Mouse (Mus musculus) C2C12 (cell line): Measurements from ENCODE around the gene Aurkc. TPM values are rescaled to one million over a fixed set of nuclear protein-coding genes. Genes with fewer than 3 reads are reported as not detected.
"Not testable (repeated sequence)": the region's sequence is repeated elsewhere in the genome, so short reads cannot be mapped to it uniquely, and the experiment has no call there.

Experiments used
- H3K27me3 ChIP-seq: one replicate; pipeline ENCODE4 v1.6.1; 2011; ENCODE audit not compliant: control insufficient read depth, insufficient read depth, insufficient read length
- H3K36me3 ChIP-seq: one replicate; pipeline ENCODE4 v1.6.1; 2011; ENCODE audit not compliant: control insufficient read depth, insufficient read depth
- H3K4me3 ChIP-seq: one replicate; pipeline ENCODE4 v1.5.1; 2011; ENCODE audit warnings: mild to moderate bottlenecking, control low read depth; ENCODE audit not compliant: poor library complexity, insufficient read depth, severe bottlenecking
- H3K79me2 ChIP-seq: one replicate; pipeline ENCODE4 v1.6.1; 2011; ENCODE audit not compliant: control insufficient read depth, insufficient read depth
- H3K79me3 ChIP-seq: one replicate; pipeline ENCODE4 v1.6.1; 2011; ENCODE audit warnings: low read depth, control low read depth
- H3ac ChIP-seq: one replicate; pipeline ENCODE3; 2011; ENCODE audit warnings: low read depth; ENCODE audit not compliant: control insufficient read depth, insufficient read length
- CEBPB ChIP-seq: IDR thresholded peaks from one replicate; pipeline ENCODE4 v1.6.1; 2011; ENCODE audit warnings: low read depth, mild to moderate bottlenecking, control low read depth, moderate library complexity
- CTCF ChIP-seq: IDR thresholded peaks from one replicate; pipeline ENCODE4 v1.5.1; 2011; ENCODE audit not compliant: control insufficient read depth, insufficient read depth, insufficient read length
- FOSL1 ChIP-seq: IDR thresholded peaks from one replicate; pipeline ENCODE4 v1.8.0; 2011; ENCODE audit warnings: mild to moderate bottlenecking, low read length; ENCODE audit not compliant: poor library complexity, insufficient read depth, severe bottlenecking
- MAX ChIP-seq: IDR thresholded peaks from one replicate; pipeline ENCODE4 v1.6.1; 2011; ENCODE audit warnings: mild to moderate bottlenecking, control low read depth
- MYOD1 ChIP-seq: IDR thresholded peaks from one replicate; pipeline ENCODE4 v1.6.1; 2011; ENCODE audit warnings: low read depth; ENCODE audit not compliant: control insufficient read depth, insufficient read length
- MYOG ChIP-seq: IDR thresholded peaks from one replicate; pipeline ENCODE4 v1.6.1; 2011; ENCODE audit not compliant: control insufficient read depth, insufficient read length; ENCODE audit errors: extremely low read depth
- USF1 ChIP-seq: IDR thresholded peaks from one replicate; pipeline ENCODE4 v1.6.1; 2011; ENCODE audit warnings: low read depth, mild to moderate bottlenecking, control low read depth, moderate library complexity
- long read RNA-seq, 2 experiments: library from polyadenylated mRNA; unstranded; transcript quantifications; one replicate each; pipeline ENCODE4 v2.0.0; 2019 to 2020
- polyA plus RNA-seq: library from polyadenylated mRNA; unstranded; fragments of >200 nt; fragmentation: generic; extraction: Trizol; gene quantifications from one replicate; pipeline ENCODE4 v1.2.1, GENCODE M21; 2012; ENCODE audit warnings: missing spikeins

Aurkc gene
- polyA plus RNA-seq, result not detected
- long read RNA-seq, experiment 1, result 0 reads
- long read RNA-seq, experiment 2, result 0 reads

GRCm38 (mm10) chr7:6995251-6995650 lies at the start of gene Aurkc:
TSS of gene Aurkc (plus strand) at chr7:6995300.
- H3K4me3 ChIP-seq, H3K36me3 ChIP-seq, H3K79me2 ChIP-seq, H3ac ChIP-seq, H3K79me3 ChIP-seq, H3K27me3 ChIP-seq: not testable (repeated sequence)

- not testable (repeated sequence) for H3K27me3 ChIP-seq, H3K36me3 ChIP-seq, H3K4me3 ChIP-seq
Observed at GRCm38 (mm10) chr7:6948061-6948460, 47.0 kb upstream of the Aurkc start.

GRCm38 (mm10) chr7:6956576-6956975 lies 38.5 kb upstream of the Aurkc start:
- no peaks in the 10 kb centered on the region for H3K79me3 ChIP-seq
- TF ChIP-seq FOSL1 (no peak), MYOG (no peak), CTCF (no peak), CEBPB (no peak), USF1 (no peak), MAX (no peak), MYOD1 (no peak)
- no peaks in the 10 kb centered on the region for H3K79me2 ChIP-seq
- H3ac ChIP-seq, result no peak overlapping the region
- no peaks in the 10 kb centered on the region for H3K27me3 ChIP-seq
- no peak overlapping the region for H3K4me3 ChIP-seq
- H3K36me3 ChIP-seq, result no peaks in the 10 kb centered on the region

More at GRCm38 (mm10) chr7:6948061-6948460, 47.0 kb upstream of the Aurkc start:
- not testable (repeated sequence) for H3K79me3 ChIP-seq, H3ac ChIP-seq, H3K79me2 ChIP-seq

GRCm38 (mm10) chr7:6958574-6958973 lies 36.5 kb upstream of the Aurkc start:
- H3K4me3 ChIP-seq, result no peak overlapping the region
- H3K79me3 ChIP-seq, result no peaks in the 10 kb centered on the region
- H3K36me3 ChIP-seq, result no peaks in the 10 kb centered on the region
- no peak overlapping the region for H3ac ChIP-seq
- TF ChIP-seq FOSL1 (no peak), USF1 (no peak), MAX (no peak), MYOG (no peak)
- H3K79me2 ChIP-seq, result no peaks in the 10 kb centered on the region
- no peaks in the 10 kb centered on the region for H3K27me3 ChIP-seq

- Histone ChIP-seq H3K36me3 (no peaks in the 10 kb centered on the region), H3ac (no peak overlapping the region), H3K79me3 (no peaks in the 10 kb centered on the region), H3K79me2 (no peaks in the 10 kb centered on the region), H3K27me3 (no peaks in the 10 kb centered on the region), H3K4me3 (no peak overlapping the region)
- TF ChIP-seq CTCF (no peak), USF1 (no peak), MYOD1 (no peak), CEBPB (no peak), MAX (no peak), FOSL1 (no peak), MYOG (no peak)
Observed at GRCm38 (mm10) chr7:6973566-6973965, 21.5 kb upstream of the Aurkc start.

- TF ChIP-seq CEBPB (no peak), MYOG (no peak), MYOD1 (no peak), CTCF (no peak), MAX (no peak), USF1 (no peak)
- Histone ChIP-seq H3K4me3 (no peak overlapping the region), H3K36me3 (no peaks in the 10 kb centered on the region), H3K27me3 (no peaks in the 10 kb centered on the region), H3ac (no peak overlapping the region), H3K79me2 (no peaks in the 10 kb centered on the region), H3K79me3 (no peaks in the 10 kb centered on the region)
Observed at GRCm38 (mm10) chr7:6976890-6977289, 18.2 kb upstream of the Aurkc start.

GRCm38 (mm10) chr7:6998914-6999313 lies 3.8 kb downstream of the Aurkc start:
- H3K79me2 ChIP-seq, H3K79me3 ChIP-seq, H3K27me3 ChIP-seq, H3K4me3 ChIP-seq, H3K36me3 ChIP-seq, H3ac ChIP-seq: not testable (repeated sequence)

GRCm38 (mm10) chr7:7005441-7005840 lies 10.3 kb downstream of the Aurkc start:
- H3ac ChIP-seq, H3K4me3 ChIP-seq, H3K79me2 ChIP-seq, H3K36me3 ChIP-seq, H3K79me3 ChIP-seq, H3K27me3 ChIP-seq: not testable (repeated sequence)
